Mouse (Mus musculus): Measurements from ENCODE around the gene Abhd5.
A peak's percentile ranks its signal among the peaks of the same experiment; 100 is the strongest.

Gene Abhd5

DNA sequence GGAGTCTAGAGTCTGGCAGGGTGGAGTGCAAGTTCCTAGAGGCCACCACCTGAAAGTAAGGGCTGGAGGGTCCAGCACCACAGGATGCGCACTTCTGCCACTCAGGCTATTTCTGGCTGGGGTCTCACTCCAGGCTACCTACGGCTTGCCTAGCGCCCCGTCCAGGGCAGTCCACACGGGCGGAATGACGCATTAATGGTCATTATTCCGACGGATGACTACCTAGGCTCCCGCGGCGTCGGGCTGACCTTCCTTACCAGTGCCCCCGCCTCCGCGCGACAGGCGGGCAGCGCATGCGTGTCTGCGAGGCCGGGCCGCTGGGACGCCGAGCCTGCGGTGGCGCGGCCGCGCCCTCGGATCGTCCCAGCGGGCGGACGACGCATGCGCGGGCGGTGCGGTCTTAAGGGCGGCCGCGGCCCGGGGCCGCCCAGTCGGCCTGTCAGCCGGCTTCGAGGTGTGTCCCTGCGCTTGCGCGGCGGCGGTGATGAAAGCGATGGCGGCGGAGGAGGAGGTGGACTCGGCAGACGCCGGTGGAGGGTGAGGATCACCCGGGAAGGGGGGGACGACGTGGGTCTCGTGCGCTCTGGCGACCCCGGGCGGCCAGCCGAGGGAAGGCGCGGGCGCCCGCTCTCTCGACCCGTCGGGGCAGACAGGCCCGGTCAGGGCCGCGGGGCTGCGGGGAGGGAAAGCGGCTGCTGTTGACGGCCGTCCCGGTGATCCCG, at the start of gene Abhd5:
TSS of gene Abhd5 (plus strand) at position 306 of the 722 bp plus-strand sequence.
- peak; percentile 88 for DNase-seq (ENCODE audit: low read depth, low spot score)

- DNase-seq (ENCODE audit: low read depth, low spot score), result no peak
These were observed 46.1 kb upstream of the Abhd5 start for GRCm38 (mm10) chr9:122305302-122305701.

GRCm38 (mm10) chr9:122309013-122309980, 42.1 kb upstream of the Abhd5 start:
- DNase-seq (ENCODE audit: low read depth, low spot score), result peak; percentile 34

GRCm38 (mm10) chr9:122310613-122311049, 40.8 kb upstream of the Abhd5 start:
- DNase-seq (ENCODE audit: low read depth, low spot score), result peak; percentile 83

- peak; percentile 71 for DNase-seq (ENCODE audit: low read depth, low spot score)
These were observed 40.2 kb upstream of the Abhd5 start for GRCm38 (mm10) chr9:122311051-122311760.

- DNase-seq (ENCODE audit: low read depth, low spot score), result no peak
These were observed 39.0 kb upstream of the Abhd5 start for GRCm38 (mm10) chr9:122312296-122312990.

DNA sequence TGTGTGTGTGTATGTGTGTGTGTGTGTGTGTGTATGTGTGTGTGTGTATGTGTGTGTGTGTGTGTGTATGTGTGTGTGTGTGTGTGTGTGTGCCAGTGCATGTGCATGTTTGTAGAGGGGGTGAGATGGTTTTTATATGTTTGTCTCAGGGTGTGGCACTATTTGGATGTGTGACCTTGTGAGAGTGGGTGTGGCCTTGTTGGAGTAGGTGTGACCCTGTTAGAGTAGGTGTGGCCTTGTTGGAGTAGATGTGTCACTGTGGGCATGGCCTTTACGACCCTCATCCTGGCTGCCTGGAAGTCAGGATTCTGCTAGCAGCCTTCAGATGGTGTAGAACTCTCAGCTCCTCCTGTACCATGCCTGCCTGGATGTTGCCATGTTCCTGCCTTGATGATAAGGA, 38.3 kb upstream of the Abhd5 start:
- DNase-seq (ENCODE audit: low read depth, low spot score), result peak; percentile 26

GRCm38 (mm10) chr9:122314386-122314785, 37.0 kb upstream of the Abhd5 start:
- DNase-seq (ENCODE audit: low read depth, low spot score), result no peak

DNA sequence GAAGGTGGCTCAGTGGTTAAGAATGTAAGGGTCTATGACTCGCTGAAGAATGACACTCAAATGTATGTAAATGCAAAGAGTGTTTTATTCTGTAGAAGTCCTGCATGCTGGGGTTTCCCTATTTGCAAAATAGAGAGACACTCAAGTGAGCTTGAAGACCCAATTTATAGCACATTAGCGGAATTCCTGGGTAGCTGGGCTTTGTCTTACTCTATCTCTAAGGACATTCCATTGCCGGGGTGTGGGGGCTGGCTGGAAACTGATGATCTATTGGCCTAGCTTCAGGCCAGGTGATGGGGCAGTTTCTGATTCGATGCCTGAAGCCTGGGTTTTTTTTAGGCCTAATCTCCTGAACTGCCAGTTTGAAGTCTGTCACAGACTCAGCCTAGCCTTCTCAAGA, 36.5 kb upstream of the Abhd5 start:
- peak; percentile 92 for DNase-seq (ENCODE audit: low read depth, low spot score)

DNA sequence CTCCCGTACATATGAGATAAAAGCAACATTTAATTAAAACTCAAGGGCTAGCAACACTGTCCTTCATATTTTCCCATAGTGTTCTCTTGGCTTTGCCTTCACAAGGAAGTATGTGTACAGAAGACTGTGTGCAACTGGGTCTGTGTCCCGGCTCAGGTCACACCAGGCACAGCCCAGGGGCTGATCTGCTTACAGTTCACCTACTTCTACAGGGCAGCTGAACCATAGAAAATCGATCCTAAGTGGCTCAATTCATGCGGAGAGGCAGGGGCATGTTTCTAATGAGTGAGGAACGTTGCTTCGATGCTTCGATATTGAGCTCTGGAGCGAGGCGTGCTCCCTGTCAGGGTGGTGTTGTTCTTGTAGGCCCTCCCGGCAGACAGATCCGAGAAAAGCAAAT, 35.9 kb upstream of the Abhd5 start:
- no peak for DNase-seq (ENCODE audit: low read depth, low spot score)

- no peak for DNase-seq (ENCODE audit: low read depth, low spot score)
These were observed 34.8 kb upstream of the Abhd5 start for GRCm38 (mm10) chr9:122316562-122316961.

- DNase-seq (ENCODE audit: low read depth, low spot score), result no peak
These were observed 30.8 kb upstream of the Abhd5 start for GRCm38 (mm10) chr9:122320626-122321025.

- DNase-seq (ENCODE audit: low read depth, low spot score), result no peak
These were observed 29.1 kb upstream of the Abhd5 start for GRCm38 (mm10) chr9:122322356-122322755.

DNA sequence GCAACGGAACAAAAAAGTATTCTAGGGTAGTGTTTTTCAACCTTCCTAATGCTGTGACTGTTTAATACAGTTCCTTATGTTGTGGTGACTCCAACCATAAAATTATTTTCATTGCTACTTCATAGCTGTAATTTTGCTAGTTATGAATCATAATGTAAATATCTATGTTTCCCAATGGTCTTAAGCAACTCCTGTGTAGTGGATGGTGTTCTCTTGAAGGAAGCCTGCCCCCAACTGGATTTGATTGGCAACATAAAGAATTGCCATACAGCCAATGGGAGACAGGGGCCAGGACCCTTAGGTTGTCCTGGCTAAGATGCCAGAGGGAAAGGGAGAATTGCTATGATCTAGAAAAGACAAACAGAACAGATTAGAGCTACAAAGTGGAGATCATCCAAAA, 25.4 kb upstream of the Abhd5 start:
- no peak for DNase-seq (ENCODE audit: low read depth, low spot score)

DNA sequence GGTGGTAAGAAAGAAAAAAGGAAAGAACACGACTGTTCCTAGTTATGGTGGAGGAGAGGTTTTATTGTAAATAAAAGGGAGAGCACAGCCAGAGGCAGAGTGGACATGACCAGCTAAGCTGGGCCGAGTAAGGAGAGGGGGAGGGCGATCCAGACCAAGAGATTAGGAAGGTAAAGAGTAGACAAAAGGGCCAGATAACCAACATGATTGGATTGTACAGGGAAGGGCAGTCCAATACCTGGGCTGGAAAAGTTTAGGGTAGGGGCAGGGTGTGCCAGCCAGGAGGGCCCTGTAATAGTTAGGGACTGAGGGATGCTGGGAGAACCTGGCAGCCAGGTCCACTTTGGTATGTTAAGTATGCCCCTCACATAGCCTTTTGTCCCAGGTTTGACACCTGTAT, 23.2 kb upstream of the Abhd5 start:
- no peak for DNase-seq (ENCODE audit: low read depth, low spot score)

- no peak for DNase-seq (ENCODE audit: low read depth, low spot score)
These were observed 14.7 kb upstream of the Abhd5 start for GRCm38 (mm10) chr9:122336677-122337076.

DNA sequence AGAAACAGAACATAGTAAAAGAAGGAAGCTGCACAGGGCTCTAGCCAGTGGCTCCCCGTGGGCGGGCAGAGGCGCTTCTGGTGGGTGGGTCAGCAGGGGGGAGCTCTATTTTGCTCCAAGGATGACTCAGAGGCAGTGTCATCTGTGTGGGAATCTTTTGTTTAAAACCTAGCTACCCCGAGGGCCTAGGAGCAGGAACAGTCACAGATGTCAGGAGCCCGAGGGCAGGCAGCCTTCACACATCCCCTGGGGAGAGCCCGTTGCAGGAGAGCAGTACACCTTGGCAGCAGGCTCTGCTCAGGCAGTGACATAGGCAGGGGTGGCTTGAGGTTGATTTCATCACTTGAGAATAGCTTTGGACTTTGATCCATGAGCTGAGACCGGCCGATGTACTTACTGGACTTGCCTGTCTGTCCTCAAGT, 13.9 kb upstream of the Abhd5 start:
- DNase-seq (ENCODE audit: low read depth, low spot score), result peak; percentile 15

DNA sequence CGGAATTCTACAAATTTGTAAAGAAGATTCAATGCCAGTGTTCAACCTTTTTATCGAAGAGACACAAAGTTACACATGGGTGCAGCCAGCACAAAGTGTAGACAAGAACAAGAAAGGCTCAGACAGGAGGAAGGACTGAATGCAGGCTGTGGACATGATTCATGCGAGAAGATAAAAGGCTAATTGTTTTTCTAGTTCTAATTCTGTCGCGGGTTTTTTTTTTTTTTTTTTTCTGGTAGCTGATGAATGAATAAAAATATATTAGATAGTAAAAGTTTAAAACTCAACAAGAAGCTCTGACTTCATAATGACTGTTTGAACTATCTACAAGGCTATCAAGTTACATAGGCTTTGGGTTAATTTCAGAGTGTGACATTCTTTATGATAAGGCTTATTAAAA, 11.4 kb upstream of the Abhd5 start:
- no peak for DNase-seq (ENCODE audit: low read depth, low spot score)

- no peak for DNase-seq (ENCODE audit: low read depth, low spot score)
These were observed 8.0 kb upstream of the Abhd5 start for GRCm38 (mm10) chr9:122343399-122343798.

- no peak for DNase-seq (ENCODE audit: low read depth, low spot score)
These were observed 6.8 kb upstream of the Abhd5 start for GRCm38 (mm10) chr9:122344560-122344959.

DNA sequence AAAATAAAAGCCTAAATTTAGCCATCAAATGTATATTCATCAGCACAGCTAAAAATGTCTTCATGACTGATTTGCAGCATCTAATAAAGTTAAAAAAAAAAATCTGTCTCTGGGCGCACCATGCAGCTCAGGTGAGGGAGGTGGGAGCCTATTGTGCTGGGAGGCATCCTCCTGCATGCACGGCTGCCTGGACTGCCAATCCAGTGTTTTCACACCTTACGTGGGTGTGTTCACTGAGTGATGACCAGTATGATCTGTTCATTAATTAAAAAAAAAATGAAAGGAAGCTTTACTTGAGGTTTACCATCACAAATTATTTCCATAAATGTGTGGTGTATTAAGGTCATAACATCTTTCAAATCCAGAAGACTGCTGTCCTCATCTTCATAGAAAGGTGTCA, 6.1 kb upstream of the Abhd5 start:
- no peak for DNase-seq (ENCODE audit: low read depth, low spot score)

Measured in R1 (cell line).